Mouse (Mus musculus) hindlimb bud, embryonic 11.5 days (tissue): Measurements from ENCODE around the gene Rhcg.
A peak's percentile ranks its signal among the peaks of the same experiment; 100 is the strongest.

Source experiments
- DNase-seq: peaks from one replicate; pipeline ENCODE4 v3.0.0-alpha.2; 2012; ENCODE audit warnings: low read depth, low spot score; ENCODE audit errors: extremely low spot score

Rhcg gene

DNA sequence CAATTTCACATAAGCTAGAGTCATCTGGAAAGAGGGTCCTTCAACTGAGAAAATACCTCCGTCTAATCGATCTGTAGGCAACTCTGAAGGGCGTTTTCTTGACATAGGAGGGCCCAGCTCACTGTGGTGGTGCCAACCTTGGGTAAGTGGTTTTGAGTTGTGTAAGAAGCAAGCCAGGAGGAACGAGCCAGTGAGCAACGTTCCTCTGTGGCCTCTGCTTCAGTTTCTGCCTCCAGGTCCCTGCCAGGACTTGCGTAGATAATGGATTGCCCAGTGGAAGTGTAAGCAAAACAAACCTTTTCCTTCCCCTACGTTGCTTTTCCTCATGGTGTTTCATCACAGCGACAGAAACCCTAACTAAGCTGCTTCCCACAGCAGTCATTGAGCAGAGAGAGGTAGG lies 15.5 kb downstream of the Rhcg start:
- DNase-seq = no peak

GRCm38 (mm10) chr7:79600122-79600521 lies 17.3 kb downstream of the Rhcg start:
- no peak for DNase-seq

DNA sequence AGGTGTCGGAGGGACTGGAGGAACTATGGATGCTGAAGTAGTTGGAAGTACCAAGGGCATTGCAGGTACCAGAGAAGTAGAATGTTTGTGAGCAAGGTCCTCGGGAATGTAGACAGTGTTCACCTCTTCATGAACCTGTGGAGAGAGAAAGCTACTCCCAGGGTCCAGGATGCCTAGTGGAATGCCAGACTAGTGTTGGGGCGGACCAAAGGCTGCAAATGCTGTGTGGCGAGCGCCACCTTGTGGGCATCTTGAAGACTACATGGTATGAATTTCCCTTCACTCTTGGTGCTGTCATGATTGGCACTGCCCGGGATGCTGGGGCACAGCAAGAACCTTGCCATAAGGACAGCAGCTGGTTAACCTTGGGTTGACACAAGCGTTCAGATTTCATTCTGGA lies 22.6 kb downstream of the Rhcg start:
- DNase-seq = peak; percentile 72

DNA sequence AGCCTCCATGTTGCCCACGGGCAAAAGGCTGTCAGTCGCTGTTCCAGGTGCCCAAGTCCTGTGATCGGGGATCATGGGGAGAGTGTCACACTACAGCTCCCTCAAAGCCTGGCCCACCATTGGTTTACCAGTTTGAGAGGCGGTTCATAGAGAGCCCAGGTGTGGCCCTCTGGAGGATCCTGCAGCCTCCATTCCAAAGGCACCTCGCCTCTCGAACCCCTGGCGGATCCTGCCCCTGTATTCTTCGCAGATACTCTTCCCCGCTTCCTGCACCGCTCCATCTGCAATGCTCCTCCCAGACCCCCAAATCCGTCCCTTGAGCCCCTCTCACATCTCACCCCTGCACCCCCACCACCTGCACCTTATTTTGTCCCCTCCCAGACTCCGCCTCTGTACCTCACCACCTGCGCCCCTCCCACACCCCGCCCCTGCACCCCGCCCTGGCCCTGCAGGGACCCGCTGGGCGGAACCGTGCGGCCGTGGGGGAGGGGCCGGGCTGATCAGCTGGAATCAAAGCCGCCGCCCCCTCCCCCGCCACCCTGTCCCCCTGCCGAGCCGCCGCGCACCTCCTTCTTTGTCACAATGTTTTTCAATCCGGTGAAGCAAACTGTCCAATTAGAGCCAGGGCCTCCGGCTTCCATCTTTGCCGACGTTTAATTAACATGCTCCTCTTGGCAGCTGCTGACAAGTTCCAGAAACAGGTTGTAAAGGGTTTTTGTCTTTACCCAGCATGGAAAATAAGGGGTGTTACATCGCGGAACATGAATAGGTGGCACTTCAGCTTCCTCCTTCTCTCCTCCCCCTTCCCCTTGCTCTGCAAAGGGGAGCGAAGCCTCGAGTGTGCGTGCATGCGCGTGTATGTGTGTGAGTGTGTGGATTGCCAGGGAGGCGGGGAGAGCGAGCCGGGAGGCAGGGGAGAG lies 25.4 kb downstream of the Rhcg start:
- DNase-seq = peak; percentile 26

DNA sequence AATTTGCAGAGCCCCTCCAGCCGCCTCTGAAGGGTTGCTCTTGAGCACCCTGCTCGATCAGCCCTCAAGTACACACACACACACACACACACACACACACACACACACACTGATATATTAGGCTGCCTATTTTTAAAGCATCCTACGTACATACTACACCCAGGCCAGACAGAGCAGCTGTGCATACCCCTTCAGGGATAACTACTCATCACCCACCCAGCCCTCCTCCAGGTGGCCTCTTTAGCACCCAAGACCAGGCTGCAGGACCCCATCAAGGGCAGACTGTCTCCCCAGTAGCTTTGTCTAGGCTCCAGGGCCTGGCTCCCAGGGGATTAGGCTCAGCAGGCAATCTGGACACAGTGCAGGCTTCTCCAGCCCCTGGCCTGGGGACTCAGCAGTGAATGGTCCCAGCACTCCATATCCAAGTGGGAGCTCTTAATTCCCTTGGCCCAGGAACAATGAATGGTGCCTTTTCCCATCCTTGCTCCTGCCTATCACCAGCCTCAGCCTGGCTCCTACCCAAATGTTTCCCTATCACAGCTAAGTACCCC lies 26.8 kb downstream of the Rhcg start:
- no peak for DNase-seq

DNA sequence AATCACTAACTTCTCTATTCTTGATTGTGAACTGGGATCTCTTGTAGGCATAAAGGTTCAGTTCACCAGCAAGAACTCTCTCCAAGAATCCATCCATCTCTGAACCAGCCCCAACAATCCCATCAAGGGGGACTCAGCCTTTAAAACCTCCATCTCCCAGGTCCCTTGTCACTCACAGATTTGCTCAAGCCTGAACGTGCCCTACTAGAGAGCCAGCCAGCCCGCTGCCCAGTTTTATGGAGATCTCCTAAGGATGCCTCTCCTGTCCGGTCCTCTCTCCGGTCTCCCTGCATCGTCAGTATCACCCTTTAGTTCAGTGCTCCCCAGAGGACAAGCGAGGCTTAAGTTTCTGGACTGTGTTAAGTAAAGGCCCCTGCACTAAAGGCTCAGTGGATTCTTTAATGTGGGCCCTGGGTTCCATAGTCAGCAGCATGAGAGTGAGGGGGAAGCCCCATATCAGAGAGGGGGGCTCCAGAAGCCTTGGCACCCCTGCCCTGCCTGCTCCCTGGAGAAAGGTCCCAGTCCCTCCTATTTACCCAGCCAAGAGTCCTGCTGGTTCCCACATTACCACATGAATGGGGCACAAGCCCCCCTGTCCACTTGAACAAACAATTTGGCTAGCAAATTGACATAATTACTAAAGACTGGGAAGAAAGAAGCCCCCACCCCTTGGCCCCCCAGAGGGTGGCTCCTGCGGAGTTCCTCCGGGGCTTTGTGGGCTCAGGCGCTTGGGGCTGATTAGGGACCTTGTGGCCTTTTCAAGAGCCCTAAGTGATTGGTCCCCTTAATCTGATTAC lies 27.5 kb downstream of the Rhcg start:
- no peak for DNase-seq

GRCm38 (mm10) chr7:79588284-79588683 lies 29.2 kb downstream of the Rhcg start:
- no peak for DNase-seq

DNA sequence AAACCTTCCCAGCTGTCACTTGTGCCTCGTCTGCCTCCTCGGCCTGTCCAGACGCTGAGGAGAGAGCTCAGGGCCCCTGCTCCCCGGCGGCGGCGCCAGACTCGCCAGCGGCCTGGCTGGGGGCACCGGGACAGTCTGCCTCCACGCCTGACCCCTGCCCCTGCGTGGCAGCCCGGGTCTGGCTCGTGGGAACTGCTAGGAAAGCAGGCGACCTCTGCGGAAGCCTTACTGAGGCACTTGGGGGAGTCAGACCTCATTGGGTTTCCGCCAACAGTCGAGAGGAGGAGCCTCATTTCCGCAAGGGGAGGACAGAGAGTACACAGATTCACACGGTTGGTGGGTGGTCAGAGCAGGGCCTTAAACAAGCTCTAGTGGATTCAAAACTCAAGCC lies 38.6 kb downstream of the Rhcg start:
- no peak for DNase-seq

- DNase-seq = no peak
Measured at GRCm38 (mm10) chr7:79577931-79578850, 39.3 kb downstream of the Rhcg start.

GRCm38 (mm10) chr7:79577096-79577874 lies 40.2 kb downstream of the Rhcg start:
- DNase-seq = no peak

DNA sequence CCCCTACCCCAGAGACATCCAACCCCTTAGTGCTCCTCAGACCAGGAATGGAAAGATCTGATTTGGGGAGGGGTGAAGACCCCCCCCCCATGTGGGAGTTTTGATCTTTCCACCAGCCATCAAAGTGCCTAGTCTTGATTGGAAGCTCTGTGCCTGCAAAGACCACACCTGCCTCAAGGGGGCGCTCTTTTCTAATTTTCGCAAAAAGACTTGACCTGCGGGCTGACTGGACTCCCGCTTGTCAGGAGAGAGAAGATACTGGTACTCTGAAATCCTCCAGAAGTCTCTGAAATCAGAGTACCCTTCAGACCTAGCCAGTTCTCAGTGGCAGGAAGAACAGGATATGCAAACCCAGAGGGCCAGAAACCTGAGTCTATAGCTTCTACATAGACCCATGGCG lies 40.8 kb downstream of the Rhcg start:
- DNase-seq = no peak

DNA sequence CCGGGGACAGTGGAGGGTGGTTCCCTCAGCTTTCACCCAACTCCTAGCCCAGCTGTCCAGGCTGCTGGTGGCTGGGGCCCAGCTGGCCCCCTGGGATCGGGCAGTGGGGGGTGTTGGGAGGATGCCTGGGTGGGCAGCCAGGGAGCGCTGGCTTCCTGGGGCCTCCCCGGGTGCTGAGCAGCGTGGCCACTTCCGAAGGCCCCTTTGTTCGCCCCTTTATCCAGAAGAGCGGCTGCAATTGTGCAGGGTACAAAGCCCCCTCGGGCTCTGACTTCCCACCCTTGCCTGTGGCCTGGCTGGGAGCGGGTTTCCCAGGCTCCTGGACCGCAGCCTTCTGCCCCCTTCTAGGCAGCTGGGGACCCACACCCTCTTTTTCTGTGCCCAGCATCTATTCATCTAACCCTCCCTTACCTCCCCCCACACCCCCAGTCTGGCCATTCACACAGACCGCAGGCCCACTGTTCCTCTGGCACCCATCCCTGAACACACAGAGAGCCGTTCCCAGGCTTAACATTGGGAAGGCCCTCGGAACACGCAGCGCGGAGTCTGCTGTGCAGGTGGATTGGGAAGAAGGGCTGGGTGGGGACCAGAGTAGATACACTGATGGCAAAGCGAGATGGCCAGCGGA lies 45.2 kb downstream of the Rhcg start:
- DNase-seq = no peak

- no peak for DNase-seq
Measured at GRCm38 (mm10) chr7:79568937-79569535, 48.4 kb downstream of the Rhcg start.

- DNase-seq = no peak
Measured at GRCm38 (mm10) chr7:79568212-79568611, 49.2 kb downstream of the Rhcg start.

DNA sequence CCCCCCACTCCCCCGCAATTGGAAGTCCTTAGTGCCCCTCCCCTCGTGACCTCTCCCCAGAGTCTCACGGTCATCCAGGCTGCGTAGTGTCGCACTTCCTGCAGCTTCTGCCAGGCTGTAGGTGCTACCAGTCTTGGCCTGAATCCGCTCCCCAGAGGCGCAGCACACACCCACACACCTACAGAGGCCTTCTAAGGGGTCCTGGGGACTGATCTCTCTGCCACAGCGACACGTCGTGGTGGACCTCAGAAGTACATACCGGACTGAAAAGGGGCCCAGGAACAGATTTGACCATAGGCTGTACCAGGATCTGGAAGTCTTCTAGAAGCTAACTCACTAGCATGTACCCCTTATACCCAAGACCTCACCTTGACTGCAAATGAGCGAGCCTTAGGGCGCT lies 53.8 kb downstream of the Rhcg start:
- DNase-seq = no peak

- no peak for DNase-seq
Measured at GRCm38 (mm10) chr7:79562385-79562784, 55.1 kb downstream of the Rhcg start.

- DNase-seq = no peak
Measured at GRCm38 (mm10) chr7:79558698-79559097, 58.8 kb downstream of the Rhcg start.

DNA sequence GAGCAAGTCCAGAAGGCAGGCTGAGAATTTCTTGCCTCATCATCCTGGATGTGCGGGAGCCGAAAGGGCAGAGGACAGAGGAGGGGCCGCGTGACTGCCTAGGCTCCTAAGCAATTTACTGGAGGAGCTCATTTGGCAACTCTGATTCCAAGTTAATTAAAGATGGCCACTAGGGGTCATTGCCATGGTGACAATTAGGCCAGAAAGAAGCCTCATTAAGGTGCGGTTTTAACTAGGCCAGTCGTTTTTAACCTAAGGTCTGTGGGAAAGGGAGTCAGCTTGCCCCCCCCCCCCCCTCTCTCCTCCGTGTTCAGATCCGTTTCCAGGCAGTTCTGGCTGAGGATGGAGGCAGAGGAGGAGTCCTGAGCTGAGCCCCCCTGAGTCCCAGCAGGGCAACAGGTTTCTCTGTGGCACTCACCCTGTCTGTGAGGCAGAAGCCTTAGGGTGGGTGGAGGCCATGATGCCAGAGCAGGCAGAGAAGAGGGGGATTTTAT lies 59.7 kb downstream of the Rhcg start:
- no peak for DNase-seq
